Mouse (Mus musculus) c-Kit-positive CD71-positive TER-119-negative erythroid progenitor cells, embryonic 14.5 days (primary cell): ENCODE measurements around the gene Cbx7.
"Not testable (repeated sequence)": the region's sequence is repeated elsewhere in the genome, so short reads cannot be mapped to it uniquely, and the experiment has no call there.

Experiments
- DNase-seq: peaks from one replicate; pipeline ENCODE4 v3.0.0-alpha.2; 2013; ENCODE audit warnings: low read depth

Cbx7 gene

DNA sequence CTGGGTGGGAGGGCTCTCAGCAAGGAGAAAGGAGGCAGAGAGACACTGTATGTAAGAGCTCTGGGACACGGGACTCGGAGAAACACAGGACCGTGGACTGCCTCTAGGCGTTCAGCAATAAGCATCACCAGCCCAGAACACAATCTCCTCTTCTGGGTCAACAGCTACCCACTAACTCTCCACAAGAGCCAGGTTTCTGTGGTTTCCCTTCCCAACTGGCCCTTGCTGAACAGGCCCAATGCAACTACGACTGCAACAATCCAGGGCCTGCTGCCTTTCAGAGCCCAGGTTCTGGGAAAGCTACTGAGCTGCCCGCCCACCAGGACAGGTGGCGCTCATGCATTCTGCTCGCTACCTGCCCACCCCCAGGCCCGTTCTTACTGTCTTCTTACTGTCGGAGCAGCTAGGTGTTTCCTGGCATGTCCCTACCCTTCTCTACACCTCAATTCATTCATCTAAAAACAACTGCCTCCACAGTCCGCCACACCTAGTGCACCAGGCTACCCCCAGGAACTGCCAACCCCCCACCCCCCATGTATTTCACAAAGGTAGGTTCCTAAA is 44.0 kb downstream of the Cbx7 start:
- no peak for DNase-seq

DNA sequence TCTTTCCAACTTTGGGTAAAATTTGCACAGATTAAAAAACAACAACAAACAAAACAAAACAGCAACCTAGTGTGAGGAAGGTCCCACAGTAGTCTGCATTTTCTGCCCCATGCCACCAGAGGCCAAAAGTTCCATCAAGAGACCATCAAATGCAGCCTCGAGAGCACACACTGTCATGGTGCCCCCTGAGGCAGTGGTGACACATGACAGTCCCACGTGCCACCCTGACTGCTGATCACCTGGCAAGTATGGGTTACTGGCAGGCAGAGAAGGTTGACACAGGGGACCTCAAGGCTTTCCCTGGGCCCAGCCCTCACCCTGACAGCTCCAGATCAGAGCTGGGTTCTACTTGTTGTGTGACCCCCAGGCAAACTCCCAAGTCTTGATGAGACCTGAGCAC is 51.1 kb downstream of the Cbx7 start:
- no peak for DNase-seq

DNA sequence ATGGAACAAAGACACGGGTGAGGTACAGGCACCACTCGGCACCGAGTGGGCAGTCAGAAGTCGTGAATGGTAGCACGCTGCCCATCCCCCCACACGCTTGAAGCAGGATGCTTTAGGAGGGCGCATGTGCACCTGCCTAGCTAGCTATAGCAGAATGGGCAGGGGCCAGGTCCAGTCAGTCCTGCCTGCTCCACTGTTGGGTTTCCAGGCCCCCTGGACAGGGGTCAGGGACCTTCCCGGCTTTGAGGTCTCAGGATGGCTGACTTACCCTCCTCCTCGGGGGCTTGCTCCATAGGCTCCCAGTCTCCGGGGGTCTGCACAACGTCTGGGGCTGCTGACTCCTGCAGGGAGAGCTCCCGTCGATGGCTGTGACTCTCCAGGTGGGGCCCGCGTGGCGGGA is 52.4 kb downstream of the Cbx7 start:
- no peak for DNase-seq

DNA sequence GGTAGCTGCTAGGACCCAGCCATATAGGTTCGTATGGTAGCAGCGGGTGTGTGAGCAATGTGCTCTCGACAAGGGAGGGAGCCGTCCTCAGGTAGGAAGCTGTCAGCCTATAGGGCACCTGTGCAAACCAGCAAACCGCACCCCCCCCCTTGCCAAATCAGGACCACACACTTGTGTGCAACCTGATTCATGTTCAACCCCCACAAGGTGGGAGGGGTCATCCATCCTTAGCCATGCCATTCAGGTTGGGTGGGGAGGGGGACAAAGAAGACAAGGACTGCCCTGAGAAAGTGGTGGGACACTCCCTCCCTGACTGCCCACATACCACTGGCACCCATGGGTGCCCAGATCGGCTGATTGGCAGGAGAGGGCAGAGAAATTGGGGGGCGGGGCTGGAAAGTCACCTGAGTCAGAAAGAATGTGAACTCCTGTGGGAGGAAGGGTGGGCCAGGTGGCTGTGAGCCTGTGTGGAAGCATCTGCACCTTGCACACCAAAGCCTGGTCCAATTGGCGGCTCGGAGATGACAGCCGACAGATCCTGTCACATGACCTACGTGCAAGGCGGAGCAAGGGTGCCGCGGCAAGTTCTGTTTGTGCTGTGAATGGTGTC is 53.7 kb downstream of the Cbx7 start:
- DNase-seq: no peak

DNA sequence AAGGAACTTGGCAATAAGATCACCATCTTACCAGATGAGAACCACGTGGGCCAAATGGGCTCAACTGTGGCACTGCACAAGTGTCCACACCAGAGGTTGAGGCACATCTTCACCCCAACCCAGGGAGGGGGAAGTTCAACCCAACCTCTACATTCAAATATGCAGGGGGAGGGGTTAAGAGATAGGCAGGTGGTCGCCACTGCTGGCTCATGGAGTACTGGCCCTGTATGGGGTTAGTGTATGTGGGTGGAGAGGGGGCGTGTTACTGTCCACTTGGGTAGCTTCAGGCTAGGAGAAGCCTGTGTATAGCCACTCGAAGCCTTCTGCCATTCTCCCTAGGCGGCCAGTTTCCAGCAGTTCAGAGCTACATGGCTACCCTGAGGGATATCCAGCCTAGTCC is 54.8 kb downstream of the Cbx7 start:
- no peak for DNase-seq

DNA sequence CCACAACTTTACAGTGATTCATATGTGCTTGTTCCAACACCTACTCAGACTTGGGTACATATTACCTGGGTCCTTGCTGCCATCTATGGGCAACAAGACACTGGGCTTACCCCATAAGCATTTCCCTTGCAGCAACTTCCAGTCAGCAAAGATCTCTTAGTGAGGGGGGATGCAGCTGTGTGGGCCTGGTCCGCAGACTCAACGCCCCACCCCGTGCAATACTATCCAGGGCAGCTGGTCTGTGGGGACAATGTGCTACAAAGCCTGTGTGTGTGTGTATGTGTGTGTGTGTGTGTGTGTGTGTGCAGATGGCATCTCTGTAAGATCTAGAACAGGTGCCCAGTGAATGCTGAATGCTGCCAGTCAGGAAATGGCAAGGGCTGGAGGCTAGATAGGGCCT is 56.6 kb downstream of the Cbx7 start:
- DNase-seq: no peak

DNA sequence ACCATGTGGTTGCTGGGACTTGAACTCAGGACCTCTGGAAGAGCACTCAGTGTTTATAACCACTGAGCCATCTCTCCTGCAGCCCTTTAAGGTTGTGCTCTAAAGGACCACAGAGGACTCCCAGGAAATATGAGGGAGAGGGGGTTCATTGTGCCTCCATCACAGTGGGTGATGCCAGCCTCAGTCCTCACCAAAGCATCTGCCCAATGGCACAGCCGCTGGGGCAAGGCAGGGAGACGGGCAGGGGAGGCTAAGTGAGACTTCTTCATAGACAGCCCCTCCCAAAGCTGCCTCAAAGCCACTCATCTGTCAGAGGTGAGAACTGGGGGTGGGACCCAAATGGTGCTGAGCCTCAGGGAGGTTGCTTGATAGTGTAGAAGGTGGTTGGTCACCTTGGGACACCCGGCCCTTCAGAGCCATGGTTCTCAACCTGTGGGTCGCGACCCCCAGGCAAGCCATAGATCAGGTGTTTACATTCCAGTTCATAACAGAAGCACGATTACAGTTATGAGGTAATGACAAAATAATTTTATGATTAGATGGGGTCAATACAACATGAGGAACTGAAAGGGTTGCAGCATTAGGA is 57.1 kb downstream of the Cbx7 start:
- no peak for DNase-seq

DNA sequence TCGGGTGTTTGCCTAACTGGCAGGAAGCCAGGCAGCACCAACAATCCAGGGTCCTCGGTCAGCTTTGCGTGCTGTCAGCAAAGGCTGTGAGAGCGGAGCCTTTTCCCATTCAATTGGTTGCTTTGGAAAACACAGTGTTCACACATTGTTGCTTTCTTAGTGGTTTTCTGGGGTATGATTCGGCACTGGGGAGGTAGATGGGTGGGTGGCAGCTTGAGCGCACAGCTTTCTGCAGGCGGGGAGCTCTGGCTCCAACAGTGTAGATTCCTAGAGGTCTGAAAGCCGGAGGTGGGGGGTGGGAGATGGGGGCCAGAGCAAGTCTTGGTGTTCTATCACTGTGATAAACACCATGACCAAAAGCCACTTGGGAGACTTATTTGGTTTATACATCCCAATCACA is 59.6 kb downstream of the Cbx7 start:
- no peak for DNase-seq

DNA sequence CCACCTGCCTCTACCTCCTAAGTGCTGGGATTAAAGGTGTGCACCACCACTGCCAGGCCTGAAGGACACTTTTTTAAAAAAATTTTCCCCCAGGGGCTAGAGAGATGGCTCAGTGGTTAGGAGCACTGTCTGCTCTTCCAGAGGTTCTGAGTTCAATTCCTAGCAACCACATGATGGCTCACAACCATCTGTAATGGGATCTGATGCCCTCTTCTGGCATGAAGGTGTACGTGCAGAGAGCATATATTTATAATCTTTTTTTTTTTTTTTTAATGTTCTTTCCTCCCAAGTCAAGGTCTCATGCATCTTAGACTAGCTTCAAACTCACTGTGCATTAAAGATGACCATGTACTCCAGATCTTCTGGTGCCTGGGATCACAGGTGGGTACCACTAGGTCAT is 60.1 kb downstream of the Cbx7 start:
- DNase-seq: not testable (repeated sequence)

DNA sequence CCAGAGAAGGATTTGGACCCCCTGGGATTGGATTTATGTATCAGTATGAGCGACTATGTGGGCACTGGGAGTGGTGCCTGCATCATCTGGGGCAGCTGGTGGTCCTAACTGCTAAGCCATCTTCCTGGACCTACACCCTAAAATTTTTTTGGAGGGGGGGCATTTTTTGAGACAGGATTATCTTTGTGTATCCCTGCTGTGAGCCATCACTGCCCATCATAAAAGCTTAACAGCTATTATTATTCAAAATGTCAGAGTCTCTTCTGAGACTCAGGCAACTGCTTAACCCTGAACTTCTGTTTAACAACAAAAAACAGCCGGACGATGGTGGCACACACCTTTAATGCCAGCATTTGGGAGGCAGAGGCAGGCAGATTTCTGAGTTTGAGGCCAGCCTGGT is 61.9 kb downstream of the Cbx7 start:
- not testable (repeated sequence) for DNase-seq

DNA sequence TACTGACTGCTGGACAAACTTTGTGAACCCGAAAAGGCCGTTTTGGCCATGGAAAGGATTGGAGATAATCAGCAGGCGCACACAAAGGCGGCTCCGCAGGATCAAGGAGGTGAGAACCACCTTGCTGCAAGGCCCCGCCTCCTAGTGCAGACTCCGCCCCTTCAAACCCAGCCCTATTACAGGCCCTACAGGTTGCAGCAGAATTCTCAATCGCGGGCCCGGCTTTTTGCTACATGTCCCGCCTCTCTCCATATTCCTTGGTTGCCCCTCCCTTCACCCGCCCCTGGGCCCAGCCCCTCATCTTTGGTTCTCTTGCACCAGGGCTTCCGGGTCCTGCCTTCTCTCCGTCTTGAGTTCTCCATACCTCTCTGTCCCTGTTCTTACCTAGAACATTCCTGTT is 64.1 kb downstream of the Cbx7 start:
- DNase-seq: no peak

DNA sequence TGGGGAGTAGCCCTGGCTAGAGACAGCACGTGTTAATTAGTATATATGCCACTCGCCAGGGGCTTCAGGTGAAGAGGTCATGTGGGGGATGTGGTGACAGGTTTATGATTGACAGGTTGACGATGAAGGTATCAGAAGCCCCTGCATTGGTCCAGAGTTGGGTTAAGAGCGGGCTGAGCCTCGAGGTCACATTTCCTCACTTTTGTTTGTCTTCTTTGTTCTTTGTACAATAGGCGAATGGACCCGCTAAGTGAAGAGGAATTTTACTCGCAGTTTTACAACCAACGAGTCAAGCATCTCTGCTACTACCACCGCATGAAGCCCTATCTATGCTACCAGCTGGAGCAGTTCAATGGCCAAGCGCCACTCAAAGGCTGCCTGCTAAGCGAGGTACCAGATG is 65.7 kb downstream of the Cbx7 start:
- no peak for DNase-seq

DNA sequence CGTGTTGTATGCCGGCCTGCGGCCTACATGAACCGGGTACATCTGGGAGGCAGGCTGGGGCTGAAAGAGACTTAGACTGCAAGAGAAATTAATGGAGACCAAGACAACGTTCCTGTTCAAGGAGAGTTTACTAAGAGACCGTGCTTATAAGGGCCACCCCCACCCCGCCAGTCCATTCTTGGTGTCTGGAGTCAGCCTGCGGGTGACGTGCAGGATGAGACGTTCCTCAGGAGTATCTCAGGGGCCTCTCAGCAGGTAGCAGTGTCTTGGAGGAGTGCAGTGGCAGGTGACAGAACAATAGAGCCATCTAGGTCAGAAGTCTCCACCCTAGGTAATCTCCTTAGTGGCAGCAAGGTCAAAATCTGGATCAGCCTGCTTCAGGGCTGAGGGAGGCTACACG is 66.2 kb downstream of the Cbx7 start:
- not testable (repeated sequence) for DNase-seq

DNA sequence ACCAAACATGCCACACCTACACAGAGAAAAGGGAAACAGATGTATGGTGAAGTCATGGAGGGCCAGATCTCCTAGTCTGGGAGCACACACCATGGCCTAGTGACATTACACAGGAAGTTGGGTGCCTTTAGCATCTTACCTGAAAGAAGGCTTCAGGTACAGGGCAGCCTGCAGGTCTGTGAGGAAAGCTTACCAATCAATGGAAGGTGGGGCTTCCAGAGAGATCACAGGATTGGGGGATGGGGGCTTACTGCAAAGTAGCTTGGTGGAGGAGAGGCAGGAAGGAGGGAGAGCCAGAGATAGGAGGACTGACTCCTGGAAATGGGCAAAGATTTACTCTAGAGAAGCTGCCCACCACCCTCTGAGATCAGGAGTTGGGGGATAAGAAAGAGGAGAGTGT is 67.0 kb downstream of the Cbx7 start:
- DNase-seq: no peak

DNA sequence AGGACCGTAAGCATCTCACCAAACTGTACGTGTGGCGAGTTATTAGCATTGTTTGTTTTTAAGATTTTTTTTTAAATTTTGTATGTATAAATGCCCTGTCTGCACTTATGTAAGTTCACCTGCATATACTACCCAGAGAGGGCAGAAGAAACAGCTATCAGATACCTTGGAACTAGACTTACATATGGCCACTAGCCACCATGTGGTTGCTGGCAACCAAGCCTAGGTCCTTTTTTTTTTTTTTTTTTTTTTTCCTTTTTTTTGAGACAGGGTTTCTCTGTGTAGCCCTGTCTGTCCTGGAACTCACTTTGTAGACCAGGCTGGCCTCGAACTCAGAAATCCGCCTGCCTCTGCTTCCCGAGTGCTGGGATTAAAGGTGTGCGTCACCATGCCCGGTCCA is 67.8 kb downstream of the Cbx7 start:
- not testable (repeated sequence) for DNase-seq

DNA sequence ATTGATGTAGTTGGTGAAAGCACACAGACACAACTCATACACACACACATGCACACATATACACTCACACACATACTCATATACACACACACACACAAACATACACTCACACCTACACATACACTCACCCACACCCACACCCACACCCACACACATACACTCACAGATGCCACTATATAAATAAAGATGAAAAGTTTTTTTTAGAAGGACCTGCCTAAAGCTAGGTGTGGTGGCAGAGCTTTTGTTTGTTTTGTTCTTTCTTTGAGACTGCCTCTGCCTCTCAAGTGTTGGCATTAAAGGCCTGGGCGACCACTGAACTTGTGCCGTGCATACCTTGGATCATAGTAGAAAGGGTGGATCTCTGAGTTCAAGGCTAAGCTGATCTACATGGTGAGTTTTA is 69.5 kb downstream of the Cbx7 start:
- no peak for DNase-seq

DNA sequence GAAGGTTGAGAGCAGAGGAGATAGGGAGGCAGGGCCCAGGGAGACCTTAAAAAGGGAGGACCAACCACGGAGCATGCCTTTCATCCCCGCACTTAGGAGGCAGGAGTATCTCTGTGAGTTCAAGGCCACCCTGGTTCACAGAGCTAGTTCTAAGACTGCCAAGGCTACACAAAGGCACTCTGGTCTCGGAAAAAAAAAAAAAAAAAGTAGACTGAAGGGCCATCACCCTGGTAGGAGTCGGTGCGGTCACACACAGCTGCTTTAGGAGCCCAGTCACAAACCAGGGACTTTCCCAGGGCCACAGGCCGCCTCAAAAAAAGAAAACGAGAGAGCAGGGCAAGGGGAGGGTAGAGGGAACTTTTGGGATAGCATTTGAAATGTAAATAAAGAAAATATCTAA is 70.2 kb downstream of the Cbx7 start:
- no peak for DNase-seq

DNA sequence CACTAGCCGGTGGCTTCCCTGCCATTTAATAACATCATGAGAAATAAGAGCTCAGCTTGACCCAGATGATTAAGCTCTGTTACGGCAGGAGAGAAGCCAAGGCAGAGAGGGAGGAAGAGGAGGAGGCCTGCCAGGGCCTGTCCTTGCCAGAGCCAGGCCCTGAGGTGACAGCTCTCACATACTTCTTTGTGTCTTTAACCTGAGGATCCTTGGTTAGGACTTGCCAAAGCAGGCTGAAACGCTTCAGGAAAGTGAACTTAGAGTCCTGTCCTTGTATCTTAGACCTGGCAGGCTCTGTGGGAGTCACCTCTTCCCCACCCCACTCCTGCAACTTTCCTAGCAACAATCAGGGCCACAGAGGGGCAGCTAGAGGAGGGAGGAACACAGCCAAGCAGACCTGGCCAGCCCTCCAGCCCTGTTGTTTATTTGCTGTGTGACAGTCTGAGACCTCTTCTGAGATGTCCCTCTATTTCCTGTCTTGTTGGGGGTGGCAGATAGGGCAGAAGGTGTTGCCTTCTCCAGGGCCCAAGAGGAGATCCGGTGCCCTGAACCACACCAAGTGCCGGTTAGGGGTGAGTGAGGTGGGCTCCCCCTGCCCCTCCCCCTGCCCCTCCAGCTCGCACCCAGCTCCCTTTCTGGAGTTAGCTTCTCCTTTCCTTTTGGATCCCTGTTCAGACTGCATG is 71.0 kb downstream of the Cbx7 start:
- DNase-seq: no peak

DNA sequence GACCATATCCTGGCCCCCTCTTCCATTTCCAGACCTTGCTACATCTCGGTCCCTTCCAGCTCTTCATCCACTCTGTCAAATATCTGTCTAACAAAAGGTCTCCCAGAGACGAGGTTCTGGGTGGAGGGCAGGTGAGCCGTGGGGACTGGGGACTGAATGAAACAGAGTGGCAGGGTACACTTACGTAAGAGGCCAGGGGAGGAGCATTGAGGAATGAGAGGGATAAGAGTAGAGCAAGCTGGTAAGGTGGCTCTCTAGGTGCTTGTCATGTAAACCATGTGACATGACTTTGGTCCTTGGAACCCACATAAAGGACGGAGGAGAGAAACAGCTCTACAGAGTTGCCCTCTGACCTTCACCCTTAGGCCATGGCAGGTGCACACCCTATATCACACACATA is 71.9 kb downstream of the Cbx7 start:
- no peak for DNase-seq

DNA sequence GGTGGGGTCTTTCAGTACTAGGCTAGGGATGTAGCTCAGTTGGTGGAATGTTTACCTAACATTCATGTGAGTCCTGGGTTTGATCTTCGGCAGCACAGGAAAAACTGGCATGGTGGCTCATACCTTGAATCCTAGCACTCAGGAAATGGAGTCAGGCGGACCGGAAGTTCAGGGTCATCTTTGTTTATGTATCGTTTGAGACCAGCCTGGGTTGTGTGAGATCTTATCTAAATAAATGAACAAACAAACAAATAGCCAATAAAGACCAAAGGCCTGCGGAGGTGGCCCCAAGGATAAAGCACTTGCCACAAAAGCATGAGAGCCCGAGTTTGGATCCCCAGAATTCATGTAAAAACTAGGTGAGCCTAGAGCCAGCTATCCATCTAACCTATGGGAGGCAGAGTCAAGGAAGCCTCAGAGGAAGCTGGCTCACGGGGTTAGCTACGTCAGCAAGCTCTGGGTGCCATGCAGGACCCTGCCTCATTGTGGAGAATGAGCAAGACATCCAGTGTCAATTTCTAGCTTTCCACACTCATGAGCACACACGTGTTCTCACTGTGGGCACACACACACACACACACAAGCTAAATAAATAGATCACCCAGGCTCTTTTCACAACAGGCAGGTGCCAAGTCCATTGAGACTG is 74.7 kb downstream of the Cbx7 start:
- no peak for DNase-seq

DNA sequence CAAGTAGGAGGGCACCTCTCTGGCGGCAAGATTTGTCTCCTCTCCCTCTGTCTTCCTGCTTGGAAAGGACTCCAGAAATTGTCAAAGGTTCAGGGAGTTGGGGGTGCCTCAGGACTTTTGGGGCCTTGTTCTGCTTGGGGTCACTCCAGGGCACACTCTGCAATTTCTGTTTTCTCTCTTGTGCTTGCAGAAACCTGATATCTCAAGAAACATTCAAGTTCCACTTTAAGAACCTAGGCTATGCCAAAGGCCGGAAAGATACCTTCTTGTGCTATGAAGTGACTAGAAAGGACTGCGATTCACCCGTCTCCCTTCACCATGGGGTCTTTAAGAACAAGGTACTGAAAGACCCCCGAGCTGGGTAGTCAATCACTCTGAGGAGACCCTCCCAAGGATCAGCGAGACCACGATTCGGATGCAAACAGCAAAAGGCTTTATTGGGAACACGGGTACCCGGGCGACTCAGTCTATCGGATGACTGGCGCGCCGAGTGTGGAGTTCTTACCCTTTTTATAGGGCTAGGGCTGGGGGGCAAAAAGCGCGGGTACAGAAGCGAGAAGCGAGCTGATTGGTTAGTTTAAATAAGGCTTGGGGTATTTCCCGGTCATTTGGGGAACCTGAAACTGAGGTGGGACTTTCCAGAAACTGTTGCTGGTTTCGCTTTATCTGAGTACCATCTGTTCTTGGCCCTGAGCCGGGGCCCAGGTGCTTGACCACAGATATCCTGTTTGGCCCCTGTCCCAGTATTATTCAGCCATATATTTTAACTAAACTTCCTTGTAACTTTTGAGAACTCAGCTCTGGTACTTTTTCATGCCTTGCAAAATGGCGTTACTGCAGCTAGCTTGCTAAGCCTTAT is 75.5 kb downstream of the Cbx7 start:
- not testable (repeated sequence) for DNase-seq

DNA sequence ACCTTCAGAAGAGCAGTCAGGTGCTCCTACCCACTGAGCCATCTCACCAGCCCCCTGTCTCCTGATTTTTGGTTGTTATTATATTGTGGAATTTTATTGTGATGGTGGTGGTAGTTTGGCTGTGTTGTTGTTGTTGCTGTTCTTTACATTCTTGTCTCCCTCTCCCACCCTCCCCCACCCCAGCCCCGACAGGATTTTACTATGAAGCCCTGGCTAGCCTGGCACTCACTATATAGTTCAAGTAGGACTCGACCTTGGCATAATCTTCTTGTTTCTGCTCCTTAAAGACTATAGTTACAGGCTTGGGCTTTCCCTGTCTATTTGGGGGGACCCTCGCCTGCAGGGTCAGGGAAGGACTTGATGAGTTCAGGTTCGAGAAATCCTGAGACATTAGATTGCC is 76.6 kb downstream of the Cbx7 start:
- no peak for DNase-seq
